Mouse (Mus musculus): ENCODE measurements at regions not wholly inside any gene's neighbourhood (a gene's known extent, or its start where the extent isn't known, plus 50 kb on each side); places are given as distances from the start of the nearest gene placed in this dataset.

DNA sequence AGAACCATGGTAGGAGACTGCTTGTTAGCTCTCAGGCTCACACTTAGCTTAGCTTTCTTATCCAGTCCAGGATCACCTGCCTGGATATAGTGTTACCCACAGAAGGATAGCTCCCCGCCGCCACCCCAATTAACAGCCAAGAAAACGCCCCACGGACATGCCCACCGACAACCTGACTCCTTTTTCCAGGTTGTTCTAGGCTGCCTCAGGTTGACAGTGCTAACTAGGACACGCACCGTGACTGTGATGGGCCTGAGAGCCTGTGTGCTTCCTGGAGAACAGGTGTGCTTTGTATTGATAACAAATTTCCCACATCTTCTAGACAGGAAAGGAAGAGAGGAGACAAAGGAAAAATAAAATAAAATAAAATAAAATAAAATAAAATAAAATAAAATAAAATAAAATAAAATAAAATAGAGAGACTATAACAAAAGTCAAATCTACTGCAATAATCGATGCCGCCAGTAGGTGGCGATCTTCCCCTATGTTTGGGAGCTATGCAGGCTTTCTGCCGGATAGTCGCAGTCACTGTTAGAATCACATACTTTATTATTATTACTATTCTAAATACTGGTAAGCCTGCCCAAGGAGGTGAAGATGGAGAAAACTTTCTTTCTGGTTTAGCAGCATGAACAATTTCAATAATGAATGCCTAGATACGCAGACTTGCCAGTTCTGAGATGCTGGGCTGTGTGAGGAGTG lies 175.5 kb upstream of the BB014433 start:
- Histone ChIP-seq H3K36me3 (replicated peaks; ENCODE audit: low read length) (no peaks in the 10 kb centered on the region), H3K4me3 (replicated peaks) (no peak overlapping the region), H3K27me3 (replicated peaks) (no peaks in the 10 kb centered on the region), H3K4me1 (peaks cover 6% of the 10 kb centered on the region; the same call in 1 of the 2 replicates), H3K9me3 (peaks cover 15% of the 10 kb centered on the region)
- TF ChIP-seq GATA1 (IDR thresholded peaks at IDR 0.05; ENCODE audit: borderline replicate concordance, low read length) (no peak), FLI1 (IDR thresholded peaks at IDR 0.05; ENCODE audit: low read length) (no peak)

DNA sequence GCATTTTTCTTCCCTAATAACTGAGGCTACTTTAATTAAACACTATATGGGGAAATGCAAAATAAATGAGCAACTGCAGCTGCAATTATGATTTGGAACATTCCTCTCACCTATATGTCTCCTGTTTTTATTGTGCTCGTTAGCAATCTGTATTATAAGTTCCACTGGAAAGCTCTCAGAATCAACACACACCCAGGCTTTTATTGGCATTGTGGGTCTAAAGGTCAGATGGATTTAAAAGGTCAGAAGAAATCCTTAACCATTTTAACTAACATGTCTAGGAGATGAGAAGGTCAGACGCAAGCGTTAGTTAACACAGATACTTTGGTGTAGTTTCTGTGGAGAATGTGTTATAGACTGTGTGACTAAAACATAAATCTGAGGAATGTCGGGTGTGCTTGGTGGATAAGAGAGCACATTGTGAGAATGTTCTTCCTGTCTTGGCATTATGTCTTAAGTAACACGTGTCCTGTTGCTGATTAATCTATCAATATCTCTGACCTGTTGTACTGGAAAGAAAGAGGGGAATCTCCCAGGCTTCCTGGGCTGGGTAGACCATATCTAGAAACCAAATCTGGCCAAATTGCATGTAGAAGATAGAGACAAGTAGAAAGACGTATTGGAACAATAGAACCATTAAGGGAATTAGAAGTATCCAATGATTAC lies 164.1 kb upstream of the BB014433 start:
- Histone ChIP-seq H3K27me3 (replicated peaks) (no peaks in the 10 kb centered on the region), H3K4me3 (replicated peaks) (no peak overlapping the region), H3K36me3 (replicated peaks; ENCODE audit: low read length) (no peaks in the 10 kb centered on the region), H3K9me3 (0 out of 2 replicates have a peak, but pooled peaks cover 8% of the 10 kb centered on the region), H3K4me1 (no peaks in the 10 kb centered on the region)
- no peak for TF ChIP-seq FLI1 (IDR thresholded peaks at IDR 0.05; ENCODE audit: low read length)
- TF ChIP-seq GATA1 (IDR thresholded peaks at IDR 0.05; ENCODE audit: borderline replicate concordance, low read length): no peak

DNA sequence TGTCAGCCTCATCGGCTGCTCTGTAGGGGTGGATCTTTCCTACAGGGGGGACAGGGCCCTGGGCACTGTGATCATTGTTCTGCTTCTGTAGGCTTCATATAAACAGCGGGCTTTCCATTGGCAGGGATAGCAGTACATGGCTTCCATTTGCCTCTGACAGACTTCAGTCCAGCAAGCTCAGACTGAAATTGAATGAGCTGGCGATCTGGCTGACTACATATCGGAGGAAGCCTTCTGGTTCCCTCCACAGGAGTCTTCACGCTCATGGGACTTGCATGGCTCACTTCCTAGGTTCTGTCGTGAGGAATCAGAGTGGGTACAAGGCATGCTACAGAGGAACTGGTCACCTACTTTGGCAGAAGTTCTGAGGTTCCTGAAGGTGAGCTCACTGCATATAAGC lies 155.7 kb upstream of the BB014433 start:
- Histone ChIP-seq H3K4me1 (no peaks in the 10 kb centered on the region), H3K9me3 (peaks cover 6% of the 10 kb centered on the region; the same call in 1 of the 2 replicates), H3K4me3 (replicated peaks) (no peak overlapping the region), H3K36me3 (replicated peaks; ENCODE audit: low read length) (no peaks in the 10 kb centered on the region), H3K27me3 (replicated peaks) (no peaks in the 10 kb centered on the region)
- TF ChIP-seq GATA1 (IDR thresholded peaks at IDR 0.05; ENCODE audit: borderline replicate concordance, low read length) (no peak), FLI1 (IDR thresholded peaks at IDR 0.05; ENCODE audit: low read length) (no peak)

DNA sequence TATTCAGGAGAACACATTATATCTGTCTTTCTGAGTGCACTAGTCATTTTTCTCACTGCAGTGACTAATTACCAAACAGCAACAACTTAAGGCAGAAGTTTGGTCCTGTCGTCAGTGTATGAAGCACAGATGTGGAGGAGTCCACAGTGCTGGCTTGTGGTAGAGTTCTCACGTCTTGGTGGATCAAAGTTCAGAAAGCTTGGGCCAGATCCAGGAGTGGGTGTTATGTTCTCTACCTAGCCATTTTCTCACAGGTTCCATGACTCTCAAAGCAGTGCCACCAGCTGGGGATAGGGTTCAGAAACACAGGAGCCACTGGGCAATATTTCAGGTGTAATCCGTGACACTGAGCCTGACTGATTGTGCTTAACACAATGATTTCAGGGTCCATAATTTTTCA lies 144.8 kb upstream of the BB014433 start:
- no peaks in the 10 kb centered on the region for H3K9me3 ChIP-seq
- no peaks in the 10 kb centered on the region for H3K4me1 ChIP-seq
- H3K36me3 ChIP-seq (replicated peaks; ENCODE audit: low read length): no peaks in the 10 kb centered on the region
- H3K4me3 ChIP-seq (replicated peaks): no peak overlapping the region
- H3K27me3 ChIP-seq (replicated peaks): no peaks in the 10 kb centered on the region
- TF ChIP-seq GATA1 (IDR thresholded peaks at IDR 0.05; ENCODE audit: borderline replicate concordance, low read length) (no peak), FLI1 (IDR thresholded peaks at IDR 0.05; ENCODE audit: low read length) (no peak)

DNA sequence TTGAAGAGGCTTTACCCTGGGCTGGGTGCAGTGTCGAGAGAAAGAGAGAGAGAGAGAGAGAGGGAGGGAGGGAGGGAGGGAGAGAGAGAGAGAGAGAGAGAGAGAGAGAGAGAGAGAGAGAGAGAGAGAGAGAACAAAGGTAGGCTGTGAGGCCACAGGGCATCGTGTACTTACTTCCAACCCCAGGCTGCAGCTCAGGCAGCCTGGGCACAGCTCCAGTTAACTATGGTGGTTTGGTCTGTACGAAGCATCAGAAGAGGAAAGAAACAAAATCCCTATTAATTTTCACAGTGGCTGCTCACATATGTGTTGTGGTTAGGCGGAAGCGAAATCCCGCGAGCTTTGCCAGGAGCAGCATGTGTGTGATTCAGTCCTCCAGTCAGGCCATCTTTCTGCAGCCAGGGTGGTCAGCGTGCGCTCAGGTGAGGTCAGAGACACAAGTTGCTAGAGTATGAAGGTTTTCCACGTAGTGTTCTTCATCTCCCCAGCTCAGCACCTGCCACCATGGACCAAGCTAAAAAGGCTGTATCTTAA lies 143.3 kb upstream of the BB014433 start:
- TF ChIP-seq GATA1 (IDR thresholded peaks at IDR 0.05; ENCODE audit: borderline replicate concordance, low read length) (no peak), FLI1 (IDR thresholded peaks at IDR 0.05; ENCODE audit: low read length) (no peak)
- Histone ChIP-seq H3K4me3 (replicated peaks) (no peak overlapping the region), H3K27me3 (replicated peaks) (no peaks in the 10 kb centered on the region), H3K36me3 (replicated peaks; ENCODE audit: low read length) (no peaks in the 10 kb centered on the region), H3K9me3 (no peaks in the 10 kb centered on the region), H3K4me1 (no peaks in the 10 kb centered on the region)
